Mouse (Mus musculus) heart, postnatal 0 days (tissue): ENCODE results near the gene Olfr153.

ENCODE experiments used
- CTCF ChIP-seq: IDR thresholded peaks from 2 replicates; pipeline ENCODE4 v1.5.1; 2016; ENCODE audit warnings: antibody characterized with exemption, control low read depth, low read depth
- EP300 ChIP-seq: IDR thresholded peaks from 2 replicates; pipeline ENCODE4 v1.6.1; 2016; ENCODE audit warnings: antibody characterized with exemption, low read depth

DNA sequence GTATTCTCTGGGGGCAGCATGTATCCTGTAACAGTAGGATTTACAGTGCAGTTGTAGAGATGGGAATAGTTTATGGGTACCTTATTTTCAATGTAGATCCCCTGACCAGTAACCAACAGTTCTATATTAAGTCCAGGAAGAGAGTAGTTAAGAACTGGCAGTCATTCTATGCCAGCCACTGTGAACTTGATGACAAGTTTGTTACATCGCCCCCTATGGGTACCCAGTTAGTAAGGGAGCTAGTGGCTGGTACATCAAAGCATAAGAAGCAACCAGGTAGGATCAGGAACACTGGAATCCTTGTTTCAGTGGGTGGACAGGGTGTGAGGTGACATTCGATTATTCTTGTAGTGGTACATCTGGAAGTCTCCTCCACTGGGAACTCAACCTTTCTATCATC lies 49.3 kb upstream of the Olfr153 start:
- TF ChIP-seq CTCF, result no peak
- no peak for TF ChIP-seq EP300
